Mouse (Mus musculus) layer of hippocampus, adult 2 months (tissue): ENCODE measurements around the gene Cdh10. TPM values are rescaled to one million over a fixed set of nuclear protein-coding genes. Genes with fewer than 3 reads are reported as not detected.

ENCODE experiments used
- DNase-seq, 2 experiments: peaks; one replicate each; pipeline ENCODE4 v3.0.0; 2022; ENCODE audit warnings: low spot score in 2 of 2
- H3K27ac ChIP-seq: fragments of 200-600 bp; 2 replicates; pipeline ENCODE4 v1.8.1; 2022
- H3K4me3 ChIP-seq: fragments of 200-600 bp; 2 replicates; pipeline ENCODE4 v1.8.1; 2022; ENCODE audit warnings: mild to moderate bottlenecking
- CTCF ChIP-seq: fragments of 200-600 bp; conservative IDR thresholded peaks from 2 replicates; pipeline ENCODE4 v1.8.1; 2022; ENCODE audit warnings: antibody characterized with exemption, mild to moderate bottlenecking, moderate library complexity
- long read RNA-seq, 2 experiments: library from polyadenylated mRNA; stranded (forward); transcript quantifications; one replicate each; pipeline ENCODE4 v2.0.0; 2021; ENCODE audit warnings: borderline mapping rate in 2 of 2
- total RNA-seq, 2 experiments: library from RNA; stranded (reverse); gene quantifications; 2 replicates each; pipeline ENCODE4 v1.2.3; 2021

The Cdh10 gene
- 10 to 100 TPM; 31.5 to 33.4 TPM for total RNA-seq
- long read RNA-seq, experiment 1, transcript Cdh10-202 (12 exons, 3,176 nt) = major isoform, 9 of 17 reads
- long read RNA-seq, experiment 1, partial matches to known transcripts = 1 of 17 reads
- long read RNA-seq, experiment 1, other reads (novel, unspliced or antisense) = 4 of 17 reads
- long read RNA-seq, experiment 2, transcript Cdh10-202 (12 exons, 3,176 nt) = major isoform, 13 of 22 reads
- long read RNA-seq, experiment 2, partial matches to known transcripts = 0 of 22 reads
- long read RNA-seq, experiment 2, other reads (novel, unspliced or antisense) = 7 of 22 reads

DNA sequence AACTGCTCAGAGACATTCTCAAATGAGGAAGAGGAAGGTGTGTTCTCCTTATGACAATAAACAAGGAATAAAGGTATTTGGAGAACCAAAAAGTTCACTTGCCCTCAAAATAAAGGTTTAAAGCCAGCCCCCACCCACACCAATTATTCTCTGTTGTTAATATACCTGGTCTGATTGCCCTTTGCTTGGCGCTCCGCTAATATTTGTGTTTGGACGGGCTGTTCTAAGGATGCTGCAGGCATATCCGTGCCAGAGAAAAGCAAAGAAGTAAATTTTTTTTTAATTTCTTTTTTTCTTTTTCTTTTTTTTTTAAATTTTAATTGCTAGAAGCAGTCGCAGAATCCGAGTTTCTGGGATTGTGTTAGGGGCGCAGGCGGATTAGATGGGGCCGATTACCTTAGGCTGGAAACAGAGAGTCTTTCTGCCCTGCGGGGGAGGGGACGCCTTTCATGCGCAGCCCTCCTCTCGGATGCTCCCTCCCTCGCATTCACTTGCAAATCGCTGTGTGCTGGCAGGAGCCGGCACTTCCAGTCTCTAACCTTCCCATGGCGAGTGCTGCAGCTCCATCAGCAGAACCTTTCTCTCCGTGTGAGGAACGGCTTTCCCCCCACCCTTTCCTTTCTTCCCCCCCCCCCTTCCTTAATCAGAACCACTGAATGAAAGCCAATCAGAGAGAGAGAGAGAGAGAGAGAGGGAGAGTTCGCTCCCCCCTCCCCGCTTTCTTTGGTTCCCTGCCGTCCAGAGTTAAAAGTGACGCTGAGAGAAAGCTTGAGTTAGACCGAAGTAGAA lies at the start of gene Cdh10:
TSS of gene Cdh10 (plus strand) at position 763 of the 789 bp plus-strand sequence.
- peak; percentile 65 to 81 for DNase-seq
- TF ChIP-seq CTCF = peak; percentile 20; the same call in 1 of the 2 replicates
- H3K27ac ChIP-seq = peak within 1 kb of the TSS; percentile 89

GRCm38 (mm10) chr15:18809148-18809827 lies 9.5 kb upstream of the Cdh10 start:
- no peak for TF ChIP-seq CTCF
- no peak overlapping the region for H3K4me3 ChIP-seq
- no peak for DNase-seq
- no peak overlapping the region for H3K27ac ChIP-seq

More for the DNA sequence above, at the start of gene Cdh10:
- H3K4me3 ChIP-seq = peak within 1 kb of the TSS; percentile 74

DNA sequence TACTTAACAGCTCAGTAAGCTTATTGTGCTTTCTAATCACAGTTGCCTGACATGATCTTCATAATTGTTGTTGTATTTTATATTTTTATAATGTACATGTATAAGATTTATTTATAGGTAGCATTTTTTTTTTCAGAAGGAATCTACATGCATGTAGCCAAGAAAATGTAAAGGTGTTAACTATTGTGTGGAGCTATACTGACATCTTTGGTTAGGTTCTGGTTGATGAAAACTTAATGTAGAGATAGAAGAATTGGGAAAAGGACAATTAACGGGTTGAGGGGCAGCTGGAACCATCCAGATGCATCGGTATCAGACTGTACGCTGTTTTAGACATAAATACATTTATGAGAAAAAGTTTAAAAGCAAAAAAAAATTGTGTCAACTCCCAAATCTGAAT lies 1.0 kb upstream of the Cdh10 start:
- Histone ChIP-seq H3K4me3 (peak overlapping the region; percentile 74; the same call in 1 of the 2 replicates), H3K27ac (peak overlapping the region; percentile 89; the same call in 1 of the 2 replicates)
- TF ChIP-seq CTCF = no peak; the same call in 1 of the 2 replicates
- DNase-seq = no peak

DNA sequence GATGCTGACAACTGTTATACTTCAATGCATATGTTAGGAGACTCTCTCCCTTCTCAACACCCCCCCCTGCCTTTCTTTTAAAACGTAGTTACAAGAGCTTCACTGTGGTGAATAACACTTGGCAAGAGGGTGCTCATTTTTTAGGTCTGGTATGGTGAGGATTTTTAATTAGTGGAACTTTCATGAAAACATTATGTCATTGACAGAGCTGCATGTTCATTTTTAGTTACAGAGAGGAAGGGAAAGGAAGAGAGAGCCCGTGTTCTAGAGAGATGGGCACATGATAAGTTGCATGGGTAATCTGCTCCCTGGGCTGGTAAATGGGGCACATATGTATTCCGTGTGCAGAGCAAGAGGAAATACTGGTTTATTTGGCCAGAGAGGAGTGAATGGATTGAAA lies 1.5 kb downstream of the Cdh10 start:
- Histone ChIP-seq H3K27ac (peak overlapping the region; percentile 89), H3K4me3 (peak overlapping the region; percentile 74)
- TF ChIP-seq CTCF = no peak
- peak in 1 of 2 experiments; percentile 32 for DNase-seq

GRCm38 (mm10) chr15:18821114-18821756 lies 2.5 kb downstream of the Cdh10 start:
- Histone ChIP-seq H3K27ac (peak overlapping the region; percentile 89), H3K4me3 (peak overlapping the region; percentile 74)
- DNase-seq = peak; percentile 92 to 96
- TF ChIP-seq CTCF = peak; percentile 97

DNA sequence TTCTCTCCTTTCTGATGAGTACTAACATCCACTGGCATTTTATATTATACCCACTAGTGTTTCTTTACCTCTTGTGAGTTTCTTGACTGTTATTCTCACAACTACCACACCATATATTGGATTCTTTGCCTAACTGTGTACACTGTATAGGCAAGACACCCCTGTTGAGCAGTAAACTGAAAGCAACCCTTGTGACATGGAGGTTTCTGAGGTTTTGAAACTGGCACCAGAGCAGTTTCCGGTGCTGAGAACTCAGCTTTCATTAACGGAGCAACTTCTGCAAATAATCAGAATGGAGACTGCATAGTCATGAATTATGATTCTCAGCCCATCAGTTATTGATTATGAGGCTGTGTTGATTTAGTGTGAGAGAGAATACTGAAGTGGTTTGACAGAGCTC lies 4.7 kb downstream of the Cdh10 start:
- TF ChIP-seq CTCF = no peak
- DNase-seq = no peak
- H3K4me3 ChIP-seq = peak overlapping the region; percentile 74; the same call in 1 of the 2 replicates
- H3K27ac ChIP-seq = peak overlapping the region; percentile 89

DNA sequence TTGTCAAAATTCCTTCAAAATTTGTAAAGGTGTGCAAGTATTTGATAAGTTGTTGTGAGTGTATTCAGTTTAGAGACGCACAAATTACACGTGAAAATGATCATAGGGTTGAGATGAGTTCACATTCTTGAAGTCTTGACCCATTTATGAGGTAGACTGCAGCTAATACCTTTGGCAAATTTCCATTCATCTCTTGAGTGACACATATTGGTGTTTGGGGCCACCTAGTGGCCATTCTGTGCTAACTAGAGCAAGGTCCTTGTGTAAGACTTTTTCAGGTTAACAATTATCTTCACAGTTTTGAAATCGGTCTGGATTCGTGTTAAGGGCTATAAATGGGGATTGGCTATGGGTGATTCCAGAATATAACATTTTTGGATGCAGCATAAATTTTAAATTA lies 13.5 kb downstream of the Cdh10 start:
- TF ChIP-seq CTCF = peak; percentile 94
- DNase-seq = peak; percentile 51 to 60
- Histone ChIP-seq H3K4me3 (no peak overlapping the region), H3K27ac (peak overlapping the region; percentile 43)

GRCm38 (mm10) chr15:18841769-18842168 lies 23.0 kb downstream of the Cdh10 start:
- DNase-seq = no peak
- Histone ChIP-seq H3K4me3 (no peak overlapping the region), H3K27ac (peak overlapping the region; percentile 49; the same call in 1 of the 2 replicates)
- TF ChIP-seq CTCF = no peak

- H3K4me3 ChIP-seq = no peak overlapping the region
- no peak for DNase-seq
- no peak for TF ChIP-seq CTCF
- H3K27ac ChIP-seq = peak overlapping the region; percentile 49
Measured at GRCm38 (mm10) chr15:18844807-18845206, 26.1 kb downstream of the Cdh10 start.

- no peak for TF ChIP-seq CTCF
- DNase-seq = no peak
- Histone ChIP-seq H3K4me3 (no peak overlapping the region), H3K27ac (no peak overlapping the region)
Measured at GRCm38 (mm10) chr15:18850497-18850896, 31.8 kb downstream of the Cdh10 start.

DNA sequence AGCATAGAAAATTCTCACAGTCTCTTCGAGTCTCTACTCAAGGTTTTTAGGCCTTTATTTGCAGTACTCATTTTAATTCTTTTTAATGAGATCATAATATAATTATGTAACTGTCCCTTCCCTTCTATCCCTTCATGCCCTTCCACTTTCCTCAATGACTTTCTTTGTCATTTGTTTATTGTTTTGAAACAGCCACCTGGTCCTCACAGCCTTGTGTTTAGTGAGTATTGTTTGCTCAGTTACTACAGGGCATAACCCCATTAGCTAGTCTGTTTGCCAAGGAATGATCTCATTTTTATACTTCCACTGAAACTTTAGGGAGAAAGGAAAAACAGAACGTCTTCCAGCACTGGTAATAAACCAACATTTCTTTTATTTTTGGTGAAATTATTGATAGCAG lies 39.4 kb downstream of the Cdh10 start:
- H3K4me3 ChIP-seq = no peak overlapping the region

DNA sequence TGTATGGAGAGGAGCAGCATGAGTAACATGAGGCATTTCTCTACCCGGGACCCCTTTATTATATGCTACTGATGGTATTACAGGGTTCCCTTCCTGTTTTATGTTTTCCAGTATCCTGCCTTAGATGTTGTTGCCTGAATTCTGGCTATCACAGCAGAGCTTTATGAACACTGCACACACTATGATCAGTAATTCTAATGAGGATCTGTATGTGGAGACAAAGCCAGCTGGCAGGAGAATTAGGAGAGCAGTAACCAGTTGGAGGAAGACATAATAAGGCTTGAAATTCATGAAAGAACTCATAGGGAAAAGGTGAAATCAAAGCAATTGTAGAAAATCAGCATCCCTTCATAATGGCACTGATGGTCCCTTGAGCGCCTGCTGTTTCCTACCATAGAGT lies 51.1 kb downstream of the Cdh10 start:
- no peak for TF ChIP-seq CTCF
- no peak for DNase-seq
- H3K4me3 ChIP-seq = no peak overlapping the region
- H3K27ac ChIP-seq = peak overlapping the region; percentile 68

More for the DNA sequence above, 39.4 kb downstream of the Cdh10 start:
- peak overlapping the region; percentile 43 for H3K27ac ChIP-seq
- DNase-seq = no peak
- TF ChIP-seq CTCF = no peak

GRCm38 (mm10) chr15:18881467-18881866 lies 62.7 kb downstream of the Cdh10 start:
- DNase-seq = no peak
- H3K4me3 ChIP-seq = no peak overlapping the region
- no peak overlapping the region for H3K27ac ChIP-seq
- TF ChIP-seq CTCF = no peak
